Mouse (Mus musculus): ENCODE measurements at regions not wholly inside any gene's neighbourhood (a gene's known extent, or its start where the extent isn't known, plus 50 kb on each side); places are given as distances from the start of the nearest gene placed in this dataset.

GRCm38 (mm10) chr6:93140331-93140731 is 197.0 kb upstream of the Adamts9 start:
- peak; percentile 6 for DNase-seq (ENCODE audit: low read depth, low spot score)

- no peak for DNase-seq (ENCODE audit: low read depth, low spot score)
These were observed 190.6 kb upstream of the Adamts9 start for GRCm38 (mm10) chr6:93133940-93134339.

GRCm38 (mm10) chr6:93130946-93131685 is 187.8 kb upstream of the Adamts9 start:
- DNase-seq (ENCODE audit: low read depth, low spot score), result peak; percentile 84

- DNase-seq (ENCODE audit: low read depth, low spot score), result no peak
These were observed 176.2 kb upstream of the Adamts9 start for GRCm38 (mm10) chr6:93119482-93119881.

GRCm38 (mm10) chr6:93113361-93113760 is 170.1 kb upstream of the Adamts9 start:
- DNase-seq (ENCODE audit: low read depth, low spot score), result no peak

GRCm38 (mm10) chr6:93094730-93095360 is 151.6 kb upstream of the Adamts9 start:
- peak; percentile 2 for DNase-seq (ENCODE audit: low read depth, low spot score)

GRCm38 (mm10) chr6:93093770-93094169 is 150.5 kb upstream of the Adamts9 start:
- DNase-seq (ENCODE audit: low read depth, low spot score), result no peak

- no peak for DNase-seq (ENCODE audit: low read depth, low spot score)
These were observed 144.0 kb upstream of the Adamts9 start for GRCm38 (mm10) chr6:93087329-93087728.

- DNase-seq (ENCODE audit: low read depth, low spot score), result no peak
These were observed 141.0 kb upstream of the Adamts9 start for GRCm38 (mm10) chr6:93084286-93084685.

- no peak for DNase-seq (ENCODE audit: low read depth, low spot score)
These were observed 140.4 kb upstream of the Adamts9 start for GRCm38 (mm10) chr6:93083716-93084115.

- DNase-seq (ENCODE audit: low read depth, low spot score), result no peak
These were observed 138.9 kb upstream of the Adamts9 start for GRCm38 (mm10) chr6:93082205-93082604.

- no peak for DNase-seq (ENCODE audit: low read depth, low spot score)
These were observed 133.4 kb upstream of the Adamts9 start for GRCm38 (mm10) chr6:93076681-93077080.

- DNase-seq (ENCODE audit: low read depth, low spot score), result no peak
These were observed 132.6 kb upstream of the Adamts9 start for GRCm38 (mm10) chr6:93075867-93076266.

GRCm38 (mm10) chr6:93075011-93075410 is 131.7 kb upstream of the Adamts9 start:
- no peak for DNase-seq (ENCODE audit: low read depth, low spot score)

- no peak for DNase-seq (ENCODE audit: low read depth, low spot score)
These were observed 127.6 kb upstream of the Adamts9 start for GRCm38 (mm10) chr6:93070916-93071315.

- DNase-seq (ENCODE audit: low read depth, low spot score), result no peak
These were observed 124.5 kb upstream of the Adamts9 start for GRCm38 (mm10) chr6:93067808-93068207.

GRCm38 (mm10) chr6:93066553-93067376 is 123.5 kb upstream of the Adamts9 start:
- DNase-seq (ENCODE audit: low read depth, low spot score), result no peak

GRCm38 (mm10) chr6:93065917-93066552 is 122.7 kb upstream of the Adamts9 start:
- DNase-seq (ENCODE audit: low read depth, low spot score), result peak; percentile 46

- DNase-seq (ENCODE audit: low read depth, low spot score), result no peak
These were observed 122.1 kb upstream of the Adamts9 start for GRCm38 (mm10) chr6:93065366-93065765.

- no peak for DNase-seq (ENCODE audit: low read depth, low spot score)
These were observed 121.1 kb upstream of the Adamts9 start for GRCm38 (mm10) chr6:93064366-93064765.

- DNase-seq (ENCODE audit: low read depth, low spot score), result no peak
These were observed 118.4 kb upstream of the Adamts9 start for GRCm38 (mm10) chr6:93061741-93062140.

- no peak for DNase-seq (ENCODE audit: low read depth, low spot score)
These were observed 102.2 kb upstream of the Adamts9 start for GRCm38 (mm10) chr6:93045524-93045923.
